Mouse (Mus musculus) MEL (cell line): ENCODE data around the gene Rhof. TPM values are rescaled to one million over a fixed set of nuclear protein-coding genes. Genes with fewer than 3 reads are reported as not detected.

Source experiments
- DNase-seq: peaks from one replicate; pipeline ENCODE4 v3.0.0; 2011; ENCODE audit warnings: low read depth, low spot score
- H3K27ac ChIP-seq: 2 replicates; pipeline ENCODE4 v1.5.1; 2012; ENCODE audit warnings: low read depth, mild to moderate bottlenecking, control low read depth, low read length, moderate library complexity; ENCODE audit not compliant: control insufficient read depth
- H3K27me3 ChIP-seq, 2 experiments: fragments of 150-350 bp in 1 of 2; sonication (generic) in 1 of 2; 2 replicates each; pipeline ENCODE4 v1.6.1; 2012; ENCODE audit warnings: low read length in 2 of 2, mild to moderate bottlenecking in 2 of 2, improper control_type of control experiment in 1 of 2, moderate library complexity in 1 of 2; ENCODE audit not compliant: insufficient read depth in 2 of 2, control insufficient read depth in 1 of 2
- H3K36me3 ChIP-seq, 2 experiments: 2 replicates each; pipeline ENCODE4 v1.6.1; 2012 to 2014; ENCODE audit warnings: low read length in 2 of 2, improper control_type of control experiment in 1 of 2, inconsistent platforms in 1 of 2, mild to moderate bottlenecking in 1 of 2; ENCODE audit not compliant: insufficient read depth in 2 of 2, control insufficient read depth in 1 of 2
- H3K4me1 ChIP-seq, 2 experiments: fragments of 150-350 bp in 1 of 2; sonication (generic) in 1 of 2; 2 replicates each; pipeline ENCODE4 v1.6.1; 2012; ENCODE audit warnings: low read length in 2 of 2, improper control_type of control experiment in 1 of 2, mild to moderate bottlenecking in 1 of 2; ENCODE audit not compliant: insufficient read depth in 2 of 2, control insufficient read depth in 1 of 2
- H3K4me3 ChIP-seq, 2 experiments: fragments of 150-350 bp in 1 of 2; sonication (generic) in 1 of 2; 2 replicates each; pipeline ENCODE4 v1.5.1; 2012; ENCODE audit warnings: low read depth in 2 of 2, low read length in 2 of 2, mild to moderate bottlenecking in 2 of 2, moderate library complexity in 2 of 2, control low read depth in 1 of 2, improper control_type of control experiment in 1 of 2; ENCODE audit not compliant: control insufficient read depth in 1 of 2, insufficient read depth in 1 of 2
- H3K79me2 ChIP-seq: 2 replicates; pipeline ENCODE4 v1.6.1; 2012; ENCODE audit warnings: mild to moderate bottlenecking, low read length, moderate library complexity; ENCODE audit not compliant: control insufficient read depth, poor library complexity, insufficient read depth
- H3K9ac ChIP-seq: 2 replicates; pipeline ENCODE4 v1.6.1; 2012; ENCODE audit warnings: low read depth, mild to moderate bottlenecking, control low read depth, low read length, moderate library complexity; ENCODE audit not compliant: control insufficient read depth, poor library complexity, severe bottlenecking
- H3K9me3 ChIP-seq: fragments of 150-350 bp; sonication (generic); replicated peaks from 2 replicates; pipeline ENCODE4 v1.6.1; 2012; ENCODE audit warnings: mild to moderate bottlenecking, low read length, improper control_type of control experiment, moderate library complexity; ENCODE audit not compliant: insufficient read depth
- BHLHE40 ChIP-seq: IDR thresholded peaks from 2 replicates; pipeline ENCODE4 v1.6.1; 2012; ENCODE audit warnings: low read depth, mild to moderate bottlenecking, inconsistent platforms, low read length, improper control_type of control experiment, borderline replicate concordance
- CHD1 ChIP-seq: IDR thresholded peaks from 2 replicates; pipeline ENCODE4 v1.6.1; 2012; ENCODE audit warnings: low read depth, mild to moderate bottlenecking, inconsistent platforms, low read length, improper control_type of control experiment
- ETS1 ChIP-seq: IDR thresholded peaks from 2 replicates; pipeline ENCODE4 v1.6.1; 2012; ENCODE audit warnings: low read depth, mild to moderate bottlenecking, inconsistent platforms, low read length, improper control_type of control experiment, moderate library complexity
- GATA1 ChIP-seq: IDR thresholded peaks from 2 replicates; pipeline ENCODE4 v1.6.1; 2011; ENCODE audit warnings: low read depth, low read length, improper control_type of control experiment
- MAX ChIP-seq: IDR thresholded peaks from 2 replicates; pipeline ENCODE4 v1.6.1; 2011; ENCODE audit warnings: low read length, improper control_type of control experiment
- MAZ ChIP-seq: IDR thresholded peaks from 2 replicates; pipeline ENCODE4 v1.6.1; 2012; ENCODE audit warnings: low read depth, mild to moderate bottlenecking, inconsistent platforms, low read length, improper control_type of control experiment
- MYC ChIP-seq: IDR thresholded peaks from 2 replicates; pipeline ENCODE4 v1.6.1; 2011; ENCODE audit warnings: low read depth, mild to moderate bottlenecking, low read length, improper control_type of control experiment, moderate library complexity
- POLR2A ChIP-seq, 2 experiments: IDR thresholded peaks; 2 replicates each; pipeline ENCODE4 v1.6.1; 2011 to 2012; ENCODE audit warnings: low read length in 2 of 2, mild to moderate bottlenecking in 2 of 2, control low read depth in 1 of 2, improper control_type of control experiment in 1 of 2, low read depth in 1 of 2, moderate library complexity in 1 of 2; ENCODE audit not compliant: control insufficient read depth in 1 of 2, insufficient read depth in 1 of 2, poor library complexity in 1 of 2
- RAD21 ChIP-seq: IDR thresholded peaks from 2 replicates; pipeline ENCODE4 v1.6.1; 2011; ENCODE audit warnings: mild to moderate bottlenecking, low read depth, low read length, improper control_type of control experiment
- RCOR1 ChIP-seq: IDR thresholded peaks from 2 replicates; pipeline ENCODE4 v1.6.1; 2012; ENCODE audit warnings: low read depth, mild to moderate bottlenecking, inconsistent platforms, low read length, improper control_type of control experiment
- SMC3 ChIP-seq: IDR thresholded peaks from 2 replicates; pipeline ENCODE4 v1.6.1; 2011; ENCODE audit warnings: low read depth, low read length, improper control_type of control experiment
- TAL1 ChIP-seq: IDR thresholded peaks from 2 replicates; pipeline ENCODE4 v1.6.1; 2012; ENCODE audit warnings: mild to moderate bottlenecking, inconsistent platforms, low read length, moderate library complexity, mixed read lengths
- UBTF ChIP-seq: IDR thresholded peaks from 2 replicates; pipeline ENCODE4 v1.6.1; 2012; ENCODE audit warnings: low read depth, mild to moderate bottlenecking, inconsistent platforms, low read length, improper control_type of control experiment, moderate library complexity, borderline replicate concordance; ENCODE audit not compliant: insufficient read depth
- ZKSCAN1 ChIP-seq: IDR thresholded peaks from 2 replicates; pipeline ENCODE4 v1.6.1; 2012; ENCODE audit warnings: low read depth, mild to moderate bottlenecking, inconsistent platforms, low read length, improper control_type of control experiment, moderate library complexity
- polyA plus RNA-seq, 2 experiments: library from polyadenylated mRNA; stranded (reverse) in 1 of 2; unstranded in 1 of 2; fragments of >175 nt in 1 of 2; fragments of >200 nt in 1 of 2; gene quantifications; 2 replicates each; pipeline versions ENCODE4 v1.2.1 to v1.2.4; 2012; ENCODE audit warnings: low replicate concordance in 2 of 2, low read depth in 1 of 2; ENCODE audit not compliant: insufficient read length in 2 of 2, insufficient read depth in 1 of 2, missing spikeins in 1 of 2
- total RNA-seq: library from RNA; depleted of rRNA; stranded (reverse); fragments of 300-350 nt; gene quantifications from 2 replicates; pipeline ENCODE4 v1.2.3, GENCODE M21; 2012

Rhof gene
- total and polyA plus RNA-seq, 3 experiments: 2.5 to 10.4 TPM; not detected in 1

DNA sequence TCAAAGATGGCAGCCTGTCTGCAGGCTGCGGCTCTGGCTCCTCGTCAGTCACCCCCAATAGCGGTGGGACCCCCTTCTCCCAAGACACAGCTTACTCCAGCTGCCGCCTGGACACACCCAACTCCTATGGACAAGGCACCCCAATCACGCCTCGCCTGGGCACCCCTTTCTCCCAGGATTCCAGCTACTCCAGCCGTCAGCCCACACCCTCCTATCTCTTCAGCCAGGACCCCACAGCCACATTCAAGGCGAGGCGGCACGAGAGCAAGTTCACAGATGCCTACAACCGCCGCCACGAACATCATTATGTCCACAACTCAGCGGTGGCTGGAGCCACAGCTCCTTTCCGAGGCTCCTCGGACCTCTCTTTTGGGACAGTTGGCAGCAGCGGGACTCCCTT lies 15.1 kb upstream of the Rhof start:
- Histone ChIP-seq H3K27me3 (no peaks in the 10 kb centered on the region), H3K79me2 (peaks cover 70% of the 10 kb centered on the region), H3K36me3 (peaks cover 2 to 26% of the 10 kb centered on the region in 2 experiments; a peak in 3 of 4 replicates), H3K27ac (no peak overlapping the region), H3K9ac (no peak overlapping the region), H3K4me1 (peaks cover 0 to 21% of the 10 kb centered on the region in 2 experiments; a peak in 3 of 4 replicates), H3K4me3 (no peak overlapping the region), H3K9me3 (no peaks in the 10 kb centered on the region)
- TF ChIP-seq MAX (no peak), MAZ (no peak)
- no peak for DNase-seq

DNA sequence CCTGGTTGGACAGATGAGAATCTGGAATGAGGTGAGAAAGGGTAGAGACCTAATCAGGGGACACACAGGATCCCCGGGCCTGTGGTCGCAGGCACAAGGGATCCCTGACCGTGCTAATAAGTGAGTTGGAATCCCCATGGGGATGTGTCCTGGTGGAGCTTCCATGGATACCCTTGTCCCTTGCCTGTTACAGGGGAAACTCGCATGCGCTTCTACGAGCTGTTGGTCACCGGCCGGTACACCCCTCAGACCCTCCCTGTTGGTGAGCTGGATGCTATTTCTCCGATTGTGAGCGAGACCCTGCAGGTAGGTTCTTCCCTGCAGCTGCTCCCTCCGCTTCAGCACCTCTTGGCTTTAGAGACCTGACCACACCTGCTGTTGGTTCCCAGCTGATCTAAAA lies 13.9 kb upstream of the Rhof start:
- DNase-seq: no peak
- H3K27ac ChIP-seq: no peak overlapping the region
- no peaks in the 10 kb centered on the region for H3K27me3 ChIP-seq
- H3K4me3 ChIP-seq: no peak overlapping the region
- TF ChIP-seq SMC3 (no peak), ZKSCAN1 (no peak), UBTF (no peak), ETS1 (no peak), BHLHE40 (no peak), POLR2A (IDR thresholded peaks at IDR 0.05; ENCODE audit: control insufficient read depth in 1 of 2, insufficient read depth in 1 of 2, low read depth in 1 of 2, low read length in 2 of 2, poor library complexity in 1 of 2) (no peak), TAL1 (no peak), MYC (no peak), RAD21 (no peak), RCOR1 (no peak), MAZ (no peak)
- no peaks in the 10 kb centered on the region for H3K9me3 ChIP-seq
- peaks cover 2 to 25% of the 10 kb centered on the region in 2 experiments; a peak in 3 of 4 replicates for H3K36me3 ChIP-seq
- H3K9ac ChIP-seq: no peak overlapping the region
- H3K79me2 ChIP-seq: peaks cover 79% of the 10 kb centered on the region
- peaks cover 0 to 21% of the 10 kb centered on the region in 2 experiments; a peak in 3 of 4 replicates for H3K4me1 ChIP-seq

DNA sequence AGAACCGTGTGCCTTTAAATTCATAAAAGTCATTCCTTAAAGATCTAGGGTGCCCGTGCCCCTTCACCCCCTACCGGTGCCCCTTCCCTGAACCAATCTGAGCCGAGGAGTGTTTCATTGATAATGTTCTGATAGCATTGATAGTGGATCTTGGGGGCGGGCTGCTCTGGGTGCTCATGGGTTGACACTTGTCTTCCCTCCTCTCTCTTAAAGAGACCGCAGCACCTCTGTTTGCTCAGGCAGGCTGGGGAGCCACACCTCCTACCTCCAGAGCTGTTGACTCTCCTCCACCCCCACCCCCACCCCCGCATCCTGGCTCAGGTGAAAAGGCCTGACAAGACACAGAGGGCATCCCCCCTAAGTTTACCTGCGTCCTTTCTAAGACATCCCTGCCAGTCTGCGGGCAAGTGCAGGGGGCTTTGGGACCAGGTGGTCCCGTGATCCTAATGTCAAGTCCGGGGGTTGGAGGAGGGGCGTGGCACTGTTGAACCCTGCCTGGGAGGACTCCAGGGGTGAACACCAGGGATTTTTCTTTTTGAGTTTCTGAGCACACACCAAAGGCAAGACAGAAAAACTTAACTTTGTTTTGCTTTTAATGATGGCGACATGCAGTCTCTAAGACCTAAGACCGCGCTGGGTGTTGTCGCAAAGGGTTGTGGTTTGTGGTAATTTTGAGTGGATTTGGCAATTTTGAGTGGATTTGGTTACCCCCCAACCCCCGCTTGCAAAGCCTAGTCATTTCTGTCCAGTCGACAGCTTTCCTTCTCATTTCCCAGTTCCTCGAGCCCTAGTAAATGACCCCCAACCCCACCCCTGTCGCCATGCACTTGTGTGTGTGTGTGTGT lies 12.5 kb upstream of the Rhof start:
- no peaks in the 10 kb centered on the region for H3K27me3 ChIP-seq
- H3K4me3 ChIP-seq: peak overlapping the region; percentile 73 to 93
- H3K27ac ChIP-seq: no peak overlapping the region
- peaks cover 2 to 11% of the 10 kb centered on the region in 2 experiments; a peak in 3 of 4 replicates for H3K36me3 ChIP-seq
- peak overlapping the region; percentile 8; the same call in 1 of the 2 replicates for H3K9ac ChIP-seq
- peak; percentile 42 for DNase-seq
- H3K4me1 ChIP-seq: peaks cover 0 to 10% of the 10 kb centered on the region in 2 experiments; a peak in 3 of 4 replicates
- TF ChIP-seq RCOR1 (peak; percentile 61), CHD1 (no peak), ETS1 (0 out of 2 replicates have a peak, but pooled peaks have one; percentile 47), GATA1 (peak; percentile 63)
- TF ChIP-seq, all 39 proteins: peak for 3
- H3K79me2 ChIP-seq: peaks cover 73% of the 10 kb centered on the region
- H3K9me3 ChIP-seq: no peaks in the 10 kb centered on the region
